Mouse (Mus musculus): ENCODE results near the gene Ceacam19. TPM values are rescaled to one million over a fixed set of nuclear protein-coding genes. Genes with fewer than 3 reads are reported as not detected.

Gene Ceacam19
- total RNA-seq, 2 experiments from 2014 or later = not detected

DNA sequence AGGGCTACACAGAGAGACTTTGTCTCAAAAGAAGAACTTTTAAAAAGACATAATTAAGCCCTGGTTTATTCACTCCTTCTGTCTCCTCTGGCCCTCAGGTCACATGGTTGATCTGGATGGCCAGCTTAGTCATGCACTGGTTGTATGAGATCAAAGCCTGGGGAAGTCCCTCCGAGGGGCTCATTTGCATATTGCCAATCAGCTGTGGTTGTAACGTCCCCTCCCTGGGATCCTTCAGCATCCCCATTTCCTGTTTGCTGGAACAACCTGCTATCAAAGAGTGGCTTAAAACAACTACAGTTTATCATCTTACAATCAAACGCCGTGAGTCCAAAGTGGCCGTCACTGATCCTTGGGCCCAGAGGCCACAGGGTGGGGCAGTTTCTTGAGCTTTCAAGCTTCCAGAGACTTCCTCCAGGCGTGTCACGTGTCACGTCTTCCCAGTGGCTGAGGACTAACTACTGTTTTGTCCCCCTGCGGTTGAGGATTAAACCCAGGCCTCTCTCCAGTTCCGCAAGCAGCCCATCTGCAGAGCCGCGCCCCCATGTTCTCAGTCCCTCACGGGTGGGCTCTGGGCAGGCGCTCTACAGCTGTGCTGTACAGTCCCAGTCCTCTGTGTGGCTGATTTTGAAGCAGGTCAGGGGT lies 10.9 kb downstream of the Ceacam19 start:
- no peak for DNase-seq

DNA sequence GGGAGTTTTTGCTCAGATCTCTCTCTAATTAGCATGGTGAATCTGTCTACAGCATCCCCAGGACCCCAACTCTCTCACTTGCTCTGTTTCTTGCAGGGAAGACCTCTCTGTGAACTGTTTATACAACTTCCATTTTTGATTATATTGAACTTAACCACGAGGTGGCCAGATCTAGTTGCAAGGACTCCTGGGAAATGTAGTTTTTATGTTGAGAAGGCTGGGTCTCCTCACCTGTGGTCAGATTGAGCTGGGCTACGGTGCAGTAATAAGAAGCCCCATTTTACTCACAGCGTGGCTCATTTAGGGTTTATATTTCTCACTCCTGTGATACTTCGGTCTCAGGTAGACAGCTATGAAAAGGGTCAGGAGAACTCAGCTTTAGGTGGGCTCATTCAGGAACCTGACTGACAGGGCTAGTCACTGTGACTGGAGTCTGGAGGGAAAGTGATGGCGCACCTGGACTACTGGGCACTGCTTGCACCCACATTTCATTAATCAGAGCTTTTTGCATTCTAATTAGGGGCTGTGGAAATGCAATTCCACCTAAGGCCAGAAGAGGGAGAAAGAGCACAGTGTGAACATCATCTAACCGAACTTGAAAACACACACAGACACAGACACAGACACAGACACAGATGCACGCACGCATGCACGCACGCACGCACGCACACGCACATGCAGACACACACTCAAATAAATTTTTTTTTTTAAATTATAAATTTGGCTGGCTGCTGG lies 11.7 kb downstream of the Ceacam19 start:
- peak in 1 of 2 experiments; percentile 22 for DNase-seq

DNA sequence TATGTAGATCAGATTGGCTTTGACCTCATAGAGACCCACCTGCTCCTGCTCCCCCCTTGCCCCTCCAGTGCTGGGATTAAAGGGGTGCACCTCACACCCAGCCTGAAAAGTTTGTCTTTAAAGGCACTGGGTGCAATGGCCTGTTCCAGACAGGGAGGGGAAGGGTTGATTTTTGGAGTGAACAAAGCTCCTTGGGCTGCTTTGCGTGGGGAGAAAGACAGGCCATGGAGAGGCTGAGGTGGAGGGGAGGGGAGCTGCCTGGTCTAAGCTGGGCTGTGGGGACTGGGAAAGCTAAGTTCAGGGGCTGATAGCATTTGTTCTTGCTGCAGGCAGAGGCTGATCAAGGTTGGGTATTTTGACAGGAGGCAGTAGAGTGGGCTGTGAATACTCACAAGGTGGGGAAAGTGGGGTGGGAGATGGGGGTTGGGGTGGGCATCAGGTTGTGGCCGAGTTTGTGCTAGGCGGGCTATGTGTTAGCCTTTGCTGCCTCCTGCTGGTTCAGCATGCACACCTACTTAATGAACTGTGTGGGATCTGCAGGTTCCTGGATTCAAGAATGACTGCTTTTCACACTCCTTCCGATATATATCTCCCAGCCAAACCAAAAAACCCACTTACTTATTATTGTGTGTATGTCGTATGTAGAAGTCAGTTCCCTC lies 15.7 kb downstream of the Ceacam19 start:
- no peak for DNase-seq

DNA sequence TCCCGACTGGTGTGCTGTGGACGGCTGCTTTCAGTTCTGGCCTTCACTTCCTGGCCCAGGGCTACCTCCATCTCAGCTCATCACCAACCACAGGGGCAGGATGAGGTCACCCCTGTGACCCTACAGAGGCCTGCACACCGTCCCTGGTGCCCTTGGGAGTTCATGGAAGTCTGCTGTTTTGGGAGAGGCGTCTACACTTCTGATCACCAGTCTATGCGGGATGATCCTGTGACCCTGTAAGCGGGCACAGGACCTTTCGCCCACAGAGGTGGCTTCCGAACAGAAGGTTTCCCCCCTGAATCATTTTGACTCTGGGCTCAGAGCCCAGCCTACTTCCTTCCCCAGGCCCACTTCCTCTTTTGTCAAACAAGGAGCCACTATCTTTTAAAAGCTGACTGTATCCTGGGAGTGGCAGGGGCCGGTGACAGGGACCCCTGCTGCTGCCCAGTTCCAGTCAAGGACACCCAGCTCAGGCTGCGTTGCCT lies 16.6 kb downstream of the Ceacam19 start:
- no peak for DNase-seq

DNA sequence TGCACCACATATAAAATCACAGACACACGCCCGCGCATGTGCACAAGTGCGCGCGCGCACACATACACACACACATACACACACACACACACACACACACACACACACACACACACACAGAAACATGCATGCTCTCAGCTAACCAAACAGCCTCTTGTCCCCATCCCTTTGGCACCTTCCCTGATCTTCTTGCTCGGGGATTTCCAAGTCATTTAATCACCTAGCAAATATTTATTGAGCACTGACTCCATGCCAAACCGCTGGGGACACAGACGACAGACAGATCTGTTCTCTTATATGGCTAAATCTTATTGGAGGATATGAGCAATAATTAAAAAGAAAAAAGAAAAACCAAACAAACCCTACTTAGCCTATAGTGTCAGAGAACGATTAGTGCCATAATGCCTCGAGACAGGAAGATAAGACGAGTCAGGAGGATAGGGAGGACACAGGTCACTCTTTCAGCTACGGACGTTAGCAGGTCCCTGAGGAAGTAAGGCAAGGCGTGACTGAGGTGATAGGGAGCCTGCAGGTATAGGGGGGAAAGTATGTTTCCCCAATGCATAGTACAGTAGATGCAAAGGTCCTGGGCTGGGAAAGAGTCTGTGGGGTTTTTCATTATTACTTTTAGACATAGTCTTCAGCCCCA lies 19.9 kb downstream of the Ceacam19 start:
- no peak for DNase-seq

DNA sequence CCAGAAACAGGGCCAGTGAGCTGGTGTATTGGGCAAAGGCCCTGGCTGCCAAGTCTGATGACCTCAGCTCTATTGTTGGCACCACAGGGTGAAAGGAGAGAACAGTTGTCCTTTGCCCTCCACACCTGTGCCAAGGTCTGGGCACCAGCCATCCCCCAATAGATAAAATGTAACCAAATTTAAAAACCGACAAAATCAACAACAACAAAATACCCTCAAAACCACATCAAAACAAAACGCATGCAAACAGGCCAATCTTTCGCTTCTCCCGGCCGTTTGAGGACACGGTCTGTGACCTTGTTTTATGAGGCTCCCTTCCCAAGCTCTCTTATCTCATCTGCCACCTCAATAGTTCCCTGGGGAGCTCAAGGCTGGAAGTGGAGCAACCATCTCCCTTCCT lies 21.3 kb downstream of the Ceacam19 start:
- no peak for DNase-seq

DNA sequence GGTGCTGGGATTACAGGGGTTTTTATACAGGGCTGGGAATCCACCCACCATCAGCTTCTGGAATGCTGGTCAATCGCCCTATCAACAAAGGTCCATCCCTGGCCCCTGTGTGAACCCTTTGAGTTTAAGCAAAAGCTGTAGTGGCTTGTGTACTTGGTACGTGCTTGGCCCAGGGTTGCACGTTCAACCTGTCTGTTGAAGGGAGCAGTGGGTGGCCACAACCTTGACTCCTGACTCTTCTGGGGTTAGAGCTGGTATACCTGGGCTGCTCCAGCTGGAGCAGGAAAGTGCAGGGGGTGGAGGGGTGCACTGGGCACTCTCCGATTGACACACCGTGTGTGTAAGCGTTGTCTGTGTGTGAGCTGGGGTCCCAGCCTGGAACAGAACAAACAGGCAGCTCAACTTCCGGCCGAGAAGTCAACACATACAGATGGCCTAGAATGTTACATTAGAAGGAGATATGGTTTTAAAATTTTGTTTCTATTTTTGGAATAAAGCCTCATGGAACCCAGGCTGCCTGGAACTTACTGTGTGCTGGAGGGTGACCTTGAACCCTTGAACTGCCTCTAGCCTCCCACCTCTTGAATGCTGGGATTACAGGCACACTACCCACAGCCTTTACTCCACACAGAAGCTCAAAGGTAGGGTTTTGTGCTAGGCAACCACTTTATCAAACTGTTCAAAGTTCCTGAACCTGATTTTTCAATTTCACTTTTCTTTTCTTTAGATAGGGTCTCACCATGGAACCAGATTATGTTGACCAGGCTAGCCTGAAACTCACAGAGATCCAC lies 22.3 kb downstream of the Ceacam19 start:
- DNase-seq = no peak

DNA sequence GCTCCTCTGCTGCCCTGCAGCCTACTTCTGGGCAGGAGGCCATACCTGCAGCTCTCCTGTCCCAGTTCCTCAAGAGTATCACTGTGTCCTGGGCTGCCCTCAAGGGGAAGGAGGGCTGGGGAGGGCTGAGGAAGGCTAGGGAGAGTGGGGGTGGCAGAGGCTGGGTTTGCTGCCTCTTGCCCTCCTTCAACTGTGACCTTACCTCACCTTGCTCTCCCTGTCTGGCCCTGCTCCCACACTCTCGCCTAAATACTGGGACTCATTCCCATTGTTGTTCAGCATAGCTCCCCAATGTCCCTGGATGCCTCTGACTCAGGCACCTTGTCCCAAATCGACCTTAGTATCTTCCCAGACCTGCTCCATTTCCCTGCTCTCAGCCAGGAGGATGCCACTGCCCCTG lies 23.5 kb downstream of the Ceacam19 start:
- no peak for DNase-seq

DNA sequence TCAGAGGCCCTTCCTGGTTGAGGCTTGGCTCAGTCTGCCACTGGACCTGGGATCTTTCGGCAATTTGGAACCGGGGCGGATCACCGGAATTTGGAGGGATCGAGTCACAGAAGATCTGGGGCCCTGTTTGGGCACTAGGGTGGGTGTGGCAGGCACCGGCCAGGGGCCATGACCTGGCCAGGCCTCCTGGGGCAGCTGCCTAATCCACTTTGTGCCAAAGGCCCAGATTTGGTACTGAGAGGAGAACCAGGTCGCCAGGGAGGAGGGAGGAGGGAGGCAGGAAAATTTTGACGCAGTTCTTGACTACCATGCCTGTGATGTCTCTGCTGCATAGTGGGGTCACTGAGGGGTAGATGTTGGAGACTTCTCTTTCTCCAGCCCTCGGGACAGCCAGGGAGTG lies 26.6 kb downstream of the Ceacam19 start, which contains the start of gene Ceacam16:
TSS of gene Ceacam16 (minus strand) at position 101 of the 400 bp plus-strand sequence.
- no peak for DNase-seq

DNA sequence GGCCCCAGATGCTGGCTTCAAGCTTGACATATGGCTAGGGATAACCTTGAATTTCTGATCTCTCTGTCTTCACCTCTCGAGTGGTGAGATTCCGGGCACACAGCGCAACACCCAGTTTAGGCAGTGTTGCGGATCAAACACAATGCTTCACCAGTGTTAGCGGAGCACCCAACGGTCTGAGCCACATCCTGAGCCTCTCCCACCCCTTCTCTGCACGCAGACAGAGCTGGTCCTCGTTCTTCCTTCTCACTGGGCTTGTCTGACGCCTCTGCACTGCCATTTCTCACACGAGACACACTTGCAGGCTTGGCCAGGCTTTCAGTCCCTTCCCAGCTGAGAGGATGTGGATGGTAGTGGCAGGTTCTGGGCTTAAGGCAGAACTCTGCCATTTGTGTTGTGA lies 28.0 kb downstream of the Ceacam19 start:
- no peak for DNase-seq

DNA sequence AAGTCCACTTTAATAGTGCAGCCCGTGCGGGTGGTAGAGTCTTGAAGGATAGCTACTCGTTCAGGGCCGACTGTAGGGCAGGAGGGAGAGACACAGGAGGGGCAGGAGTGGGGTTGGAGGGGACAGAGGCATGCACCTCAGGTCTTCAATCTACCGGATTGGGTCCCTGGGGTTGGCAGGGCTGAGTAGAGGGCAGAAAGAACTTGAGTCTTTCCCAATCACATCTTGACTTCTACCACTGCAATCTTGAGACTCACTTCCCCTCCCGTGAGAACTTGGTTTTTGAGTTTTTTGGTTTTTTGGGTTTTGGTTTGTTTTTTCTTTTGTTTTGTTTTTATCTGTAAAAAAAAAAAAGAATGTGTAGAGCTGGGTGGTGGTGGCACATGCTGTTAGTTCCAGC lies 31.5 kb downstream of the Ceacam19 start:
- DNase-seq = no peak

DNA sequence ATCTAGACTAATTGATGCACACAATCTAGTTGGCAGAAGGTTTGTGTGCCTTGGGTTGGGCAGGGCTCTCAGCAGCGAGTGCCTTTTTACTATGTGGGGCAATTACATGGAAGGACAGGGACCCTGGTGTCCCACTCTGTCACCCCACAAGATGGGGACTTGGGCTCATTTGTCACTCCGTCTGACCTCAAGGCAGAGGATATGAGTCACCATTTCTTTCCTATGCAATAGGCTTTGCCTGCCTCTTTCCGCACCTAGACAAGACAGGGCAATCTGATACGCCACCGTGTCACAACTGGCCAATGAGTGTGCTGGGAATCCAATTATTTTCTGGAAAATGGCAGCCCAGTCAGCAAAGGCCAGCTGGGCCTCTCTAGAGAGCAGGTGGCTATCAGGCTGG lies 32.1 kb downstream of the Ceacam19 start:
- no peak for DNase-seq

DNA sequence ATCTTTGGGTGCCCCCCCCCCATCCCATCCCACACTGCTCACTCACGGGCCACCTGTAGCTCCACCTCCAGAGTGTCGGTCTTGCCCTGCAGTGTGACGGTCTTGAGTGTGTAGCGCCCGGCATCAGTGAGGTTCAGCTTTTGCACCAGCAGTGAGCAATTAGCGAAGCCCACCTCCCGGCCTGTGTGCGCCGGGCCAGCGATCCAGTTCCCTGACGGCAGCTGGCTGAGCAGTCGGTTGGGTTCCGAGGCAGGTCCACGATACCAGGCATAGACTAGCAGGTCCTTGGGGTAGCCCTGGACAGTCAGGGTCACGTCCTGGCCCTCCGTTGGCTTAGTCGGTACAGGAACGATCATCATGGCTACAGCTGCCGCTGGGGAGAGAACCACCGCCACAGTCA lies 34.2 kb downstream of the Ceacam19 start:
- no peak for DNase-seq

DNA sequence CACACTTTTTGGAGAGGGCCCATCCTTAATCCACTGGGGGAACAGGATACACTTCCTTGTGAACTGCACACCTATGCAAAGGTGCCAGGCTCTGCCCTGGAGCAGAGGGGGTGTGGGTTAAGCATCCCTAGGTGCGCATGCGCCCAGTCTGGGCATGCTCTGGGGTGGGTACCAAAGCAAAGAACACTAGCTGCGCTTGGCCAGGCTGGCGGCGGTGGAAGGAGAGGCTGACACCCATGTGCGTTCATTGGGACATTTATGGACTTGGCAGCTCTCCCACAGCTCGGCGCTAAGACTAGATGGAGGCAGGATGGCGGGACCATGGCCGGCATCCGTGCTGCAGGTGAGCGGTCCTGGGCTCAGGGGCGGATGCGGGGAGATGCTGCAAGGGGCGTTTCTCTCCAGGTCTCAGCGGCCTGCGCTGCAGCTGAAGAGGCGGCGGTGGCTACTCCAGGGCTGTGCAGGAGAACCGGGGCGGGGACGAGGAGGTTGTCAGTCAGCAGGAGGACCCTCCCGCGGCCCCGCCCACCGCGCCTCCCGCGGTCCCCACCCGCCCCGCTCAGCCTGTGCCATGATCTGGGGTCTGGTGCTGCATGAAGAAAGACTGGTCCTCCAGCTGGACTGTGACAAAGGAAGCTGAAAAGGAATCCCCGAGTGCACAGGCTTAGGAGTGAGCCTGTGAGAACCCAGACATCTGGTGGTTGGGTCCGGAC lies 35.8 kb downstream of the Ceacam19 start, which contains the start of gene Gm19345:
TSS of gene Gm19345 (plus strand) at position 146 of the 713 bp plus-strand sequence.
- peak; percentile 13 to 21 for DNase-seq

DNA sequence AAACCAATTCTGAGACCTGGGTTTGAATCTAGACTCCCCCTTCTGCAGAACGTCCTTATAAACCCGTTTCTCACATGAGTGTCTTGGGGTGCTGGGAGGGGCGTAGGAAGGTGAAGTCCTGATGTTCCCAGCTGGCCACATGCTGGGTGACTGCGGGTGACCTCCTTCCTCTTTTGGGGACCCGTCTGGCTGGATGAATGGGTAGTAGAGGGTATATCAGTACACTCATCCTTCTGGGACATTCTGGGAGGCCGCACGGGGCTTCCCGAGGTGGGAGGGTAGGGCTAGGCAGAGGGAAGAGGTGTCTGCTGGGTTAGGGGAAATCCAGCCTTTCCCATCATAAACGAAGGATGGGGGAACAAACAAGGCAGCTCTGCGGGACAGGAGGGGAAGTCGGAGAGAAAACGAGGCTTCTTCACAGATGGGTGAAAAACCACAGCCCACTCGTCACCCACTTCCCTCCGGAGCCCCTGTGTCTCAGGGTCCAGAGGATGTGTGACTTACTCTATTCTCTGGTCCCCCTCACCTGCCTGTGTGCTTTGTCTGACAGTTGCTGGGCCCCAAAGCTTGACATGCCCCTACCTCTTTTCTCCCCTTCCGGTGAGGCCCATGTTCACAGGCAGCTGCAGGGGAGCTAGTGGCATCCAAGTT lies 43.1 kb downstream of the Ceacam19 start:
- DNase-seq = no peak

DNA sequence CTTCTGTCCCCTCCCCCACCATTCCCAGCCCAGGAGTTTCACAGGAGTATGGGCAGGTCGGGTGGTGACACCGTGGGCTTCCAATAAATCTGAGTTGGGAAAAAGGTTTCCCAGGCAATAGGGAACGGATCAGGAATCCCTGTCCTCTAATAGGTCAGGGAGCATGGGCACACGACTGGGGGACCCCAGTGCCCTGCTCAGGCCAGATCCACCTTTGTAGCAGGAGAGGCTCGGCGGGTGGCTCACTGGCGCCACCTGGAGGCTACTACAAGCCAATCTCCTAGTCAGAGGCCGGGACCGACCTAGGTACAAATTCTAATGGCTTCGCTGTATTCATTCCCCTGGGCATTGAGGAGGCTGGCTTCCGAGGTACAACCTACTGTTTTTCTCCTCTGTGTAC lies 44.2 kb downstream of the Ceacam19 start:
- DNase-seq = peak; percentile 36 to 45

DNA sequence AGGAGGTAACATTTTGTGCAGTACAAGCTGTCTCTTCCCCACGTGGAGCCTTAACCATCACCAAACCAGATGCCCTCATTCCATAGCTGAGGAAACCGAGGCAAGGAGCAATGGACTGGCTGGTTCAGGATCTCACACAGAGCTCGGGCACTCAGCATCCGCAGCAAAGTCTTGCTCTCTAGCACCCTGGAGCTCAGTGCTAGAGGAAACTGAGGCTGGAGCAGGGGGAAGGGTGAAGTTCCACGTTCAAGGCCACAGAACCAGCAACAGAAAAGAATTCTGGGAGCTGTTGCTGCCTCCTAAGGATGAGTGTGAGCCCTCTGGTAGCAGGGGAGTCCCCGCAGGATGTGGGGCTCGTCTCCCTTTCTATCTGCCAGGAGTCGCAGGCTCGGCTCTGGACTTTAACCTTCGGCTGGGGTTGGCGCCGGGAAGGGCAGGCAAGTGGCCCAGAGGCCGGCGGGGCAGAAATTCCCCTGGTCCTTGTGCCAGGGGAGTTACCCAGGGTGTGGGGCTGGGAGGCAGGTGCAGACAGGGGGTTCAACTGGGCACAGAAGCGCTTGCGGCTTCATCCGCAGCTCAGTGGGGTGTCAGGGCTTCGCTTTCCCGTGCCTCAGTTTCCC lies 44.8 kb downstream of the Ceacam19 start:
- DNase-seq = no peak

DNA sequence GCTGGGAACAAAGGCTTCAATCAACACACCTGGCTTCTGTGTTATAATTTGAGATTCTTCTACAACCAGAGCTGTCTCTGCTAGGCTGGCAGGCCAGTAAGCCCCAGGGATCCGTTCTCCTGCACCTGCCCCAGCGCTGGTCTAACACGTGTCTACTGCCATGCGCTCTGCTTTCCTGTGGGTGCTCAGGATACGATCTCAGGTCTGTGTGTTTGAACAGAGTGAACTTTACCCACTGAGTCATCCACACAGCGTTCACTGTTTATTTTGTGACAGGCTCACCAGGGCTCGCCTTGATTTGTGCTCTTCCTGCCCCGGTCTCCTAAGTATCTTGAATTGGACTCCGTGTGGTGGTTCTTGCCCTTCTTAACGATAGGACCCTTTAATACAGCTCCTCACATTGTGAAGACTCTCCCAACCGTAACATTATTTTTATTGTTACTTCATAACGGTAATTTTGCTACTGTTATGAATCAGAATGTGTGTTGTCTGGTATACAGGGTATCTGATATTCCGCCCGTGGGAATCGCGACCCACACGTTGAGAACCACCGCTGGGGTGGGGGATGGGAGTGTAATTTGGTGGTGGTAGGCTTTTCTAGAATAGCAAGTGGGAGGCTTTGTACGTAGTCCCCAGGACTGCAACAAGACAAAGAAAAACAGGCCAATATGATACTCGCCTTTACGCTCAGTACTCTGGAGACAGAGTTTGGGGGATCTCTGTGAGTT lies 45.9 kb downstream of the Ceacam19 start:
- no peak for DNase-seq

DNA sequence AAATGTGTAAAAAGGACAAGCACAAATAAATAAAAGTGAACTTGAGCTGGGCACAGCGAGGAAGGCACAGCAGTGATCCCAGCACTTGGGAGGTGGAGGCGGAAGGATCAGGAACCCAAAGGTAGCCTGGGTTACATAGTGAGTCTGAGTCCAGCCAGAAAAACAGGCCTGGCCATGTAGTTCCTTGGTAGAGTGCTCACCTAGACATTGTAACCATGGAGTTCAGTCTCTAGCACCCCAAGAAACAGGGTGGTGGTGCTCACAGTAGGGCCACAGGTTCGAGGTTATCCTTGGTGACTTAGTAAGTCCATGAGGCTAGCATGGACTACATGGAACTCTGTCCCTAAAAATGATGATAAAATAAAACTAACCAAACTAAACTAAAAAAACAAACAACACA lies 46.8 kb downstream of the Ceacam19 start:
- DNase-seq = no peak

DNA sequence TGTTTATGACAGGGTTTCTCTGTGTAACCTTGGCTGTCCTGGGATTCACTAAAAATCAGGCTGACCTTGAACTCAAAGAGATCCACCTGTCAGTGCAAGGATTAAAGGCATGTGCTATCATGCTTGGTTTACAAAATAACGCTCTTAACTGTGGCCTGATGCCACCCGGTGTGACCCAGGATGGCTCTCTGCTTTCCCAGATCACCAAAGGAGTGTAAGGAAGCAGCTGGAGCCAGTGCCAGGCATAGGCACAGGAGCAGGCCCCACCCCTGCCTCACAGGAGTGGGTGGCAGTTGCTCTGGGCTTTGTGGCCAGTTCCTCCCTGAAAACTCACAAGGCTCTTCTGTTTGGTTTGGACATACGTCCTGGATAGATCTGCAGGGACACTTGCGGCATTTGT lies 47.4 kb downstream of the Ceacam19 start:
- DNase-seq = no peak
